Mouse (Mus musculus) spleen, adult 2 months (tissue): ENCODE measurements at regions not wholly inside any gene's neighbourhood (a gene's known extent, or its start where the extent isn't known, plus 50 kb on each side); places are given as distances from the start of the nearest gene placed in this dataset.

Source experiments
- DNase-seq, 2 experiments: peaks; one replicate each; pipeline versions ENCODE4 v3.0.0 to v3.0.0-alpha.2; 2012 to 2021; ENCODE audit warnings: low spot score in 2 of 2, low read depth in 1 of 2
- H3K27ac ChIP-seq: fragments of 200-500 bp; 2 replicates; pipeline ENCODE4 v1.5.1; 2012; ENCODE audit warnings: low read length, inconsistent platforms; ENCODE audit not compliant: insufficient read depth
- H3K27me3 ChIP-seq: fragments of 200-500 bp; 2 replicates; pipeline ENCODE4 v1.6.1; 2012; ENCODE audit warnings: mild to moderate bottlenecking, moderate library complexity, low read length, inconsistent platforms; ENCODE audit not compliant: control insufficient read depth, insufficient read depth
- H3K36me3 ChIP-seq: fragments of 200-500 bp; 2 replicates; pipeline ENCODE4 v1.6.1; 2012; ENCODE audit warnings: mild to moderate bottlenecking, low read length, inconsistent platforms; ENCODE audit not compliant: control insufficient read depth, insufficient read depth
- H3K4me1 ChIP-seq: fragments of 200-500 bp; 2 replicates; pipeline ENCODE4 v1.6.1; 2011; ENCODE audit warnings: inconsistent platforms; ENCODE audit not compliant: control insufficient read depth, insufficient read depth, insufficient read length
- H3K4me3 ChIP-seq: fragments of 200-500 bp; 2 replicates; pipeline ENCODE4 v1.5.1; 2011; ENCODE audit warnings: mild to moderate bottlenecking, inconsistent platforms; ENCODE audit not compliant: insufficient read depth, insufficient read length; ENCODE audit errors: extremely low read depth
- CTCF ChIP-seq: fragments of 200-500 bp; IDR thresholded peaks from 2 replicates; pipeline ENCODE4 v1.5.1; 2011; ENCODE audit warnings: mild to moderate bottlenecking, inconsistent platforms; ENCODE audit not compliant: insufficient read depth, insufficient read length, insufficient replicate concordance; ENCODE audit errors: extremely low read depth
- POLR2A ChIP-seq: fragments of 200-500 bp; IDR thresholded peaks from 2 replicates; pipeline ENCODE4 v1.6.1; 2011; ENCODE audit warnings: low read depth, low read length, inconsistent platforms
- WGBS: fragments of 180-500 bp; shearing (Covaris S2); methylation state at CpG from one replicate; pipeline ENCODE4 v1.1.7; 2018; 5-methylcytosine and 5-hydroxymethylcytosine counted together

DNA sequence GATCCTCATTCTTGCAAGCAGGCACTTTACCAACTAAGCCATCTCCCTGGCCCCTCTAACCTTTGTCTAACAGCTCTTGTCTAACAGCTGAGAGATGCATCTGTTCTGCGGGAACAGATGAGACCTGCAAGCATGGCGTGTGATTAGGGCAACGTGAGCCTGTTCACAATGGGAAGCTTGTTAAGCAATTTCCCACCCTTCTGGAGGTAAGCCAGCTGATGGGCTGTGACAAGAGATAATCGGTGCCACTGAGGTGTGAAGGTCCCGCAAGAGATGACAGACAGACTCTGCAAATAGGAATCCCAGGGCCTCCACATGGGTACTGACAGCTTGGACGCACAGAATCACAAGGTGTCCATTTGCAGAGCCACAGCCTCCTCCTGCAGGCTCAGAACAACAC, 219.3 kb downstream of the Actr3 start:
- Histone ChIP-seq H3K27me3 (no peaks in the 10 kb centered on the region), H3K4me1 (no peaks in the 10 kb centered on the region), H3K4me3 (no peak overlapping the region), H3K27ac (no peak overlapping the region), H3K36me3 (no peaks in the 10 kb centered on the region)
- TF ChIP-seq CTCF (no peak), POLR2A (no peak)
- DNase-seq = no peak
- WGBS = 79% methylated on average over 6 of the region's 6 CpGs

GRCm38 (mm10) chr1:125187091-125187490, 248.4 kb downstream of the Actr3 start:
- no peak for TF ChIP-seq CTCF
- no peak for TF ChIP-seq POLR2A
- 78% methylated on average over 1 of the region's 1 CpGs for WGBS
- Histone ChIP-seq H3K27me3 (no peaks in the 10 kb centered on the region), H3K4me1 (no peaks in the 10 kb centered on the region), H3K4me3 (no peak overlapping the region), H3K36me3 (no peaks in the 10 kb centered on the region), H3K27ac (no peak overlapping the region)
- DNase-seq = no peak

GRCm38 (mm10) chr1:125176124-125176937, 259.2 kb downstream of the Actr3 start:
- no peak overlapping the region for H3K27ac ChIP-seq
- DNase-seq = no peak
- no peak overlapping the region for H3K4me3 ChIP-seq
- H3K4me1 ChIP-seq = no peaks in the 10 kb centered on the region
- no peaks in the 10 kb centered on the region for H3K36me3 ChIP-seq
- TF ChIP-seq POLR2A = no peak
- TF ChIP-seq CTCF = no peak
- WGBS = 73% methylated on average over 15 of the region's 15 CpGs
- no peaks in the 10 kb centered on the region for H3K27me3 ChIP-seq

DNA sequence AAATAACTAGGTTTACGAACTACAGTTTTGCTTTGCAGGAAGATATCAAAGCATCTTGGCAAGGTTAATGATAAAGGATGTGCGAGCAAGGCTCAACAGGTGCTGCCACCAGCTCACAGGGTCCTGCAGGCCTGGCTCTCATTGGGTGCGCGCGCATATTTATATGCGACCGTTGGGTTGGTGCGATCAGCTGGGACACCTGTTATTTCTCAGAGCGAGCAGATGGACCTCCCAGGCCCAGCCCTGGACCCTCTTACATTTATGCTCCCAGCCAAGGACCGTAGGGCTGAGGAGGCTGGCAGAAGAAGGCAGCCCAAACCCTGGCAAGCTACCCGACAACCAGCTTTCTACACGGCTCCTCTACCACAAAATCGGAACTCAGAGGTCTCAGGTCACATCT, 260.8 kb downstream of the Actr3 start:
- Histone ChIP-seq H3K27ac (no peak overlapping the region), H3K4me1 (no peaks in the 10 kb centered on the region), H3K27me3 (no peaks in the 10 kb centered on the region), H3K4me3 (no peak overlapping the region), H3K36me3 (no peaks in the 10 kb centered on the region)
- TF ChIP-seq POLR2A (no peak), CTCF (no peak)
- DNase-seq = no peak
- 91% methylated on average over 13 of the region's 13 CpGs for WGBS

DNA sequence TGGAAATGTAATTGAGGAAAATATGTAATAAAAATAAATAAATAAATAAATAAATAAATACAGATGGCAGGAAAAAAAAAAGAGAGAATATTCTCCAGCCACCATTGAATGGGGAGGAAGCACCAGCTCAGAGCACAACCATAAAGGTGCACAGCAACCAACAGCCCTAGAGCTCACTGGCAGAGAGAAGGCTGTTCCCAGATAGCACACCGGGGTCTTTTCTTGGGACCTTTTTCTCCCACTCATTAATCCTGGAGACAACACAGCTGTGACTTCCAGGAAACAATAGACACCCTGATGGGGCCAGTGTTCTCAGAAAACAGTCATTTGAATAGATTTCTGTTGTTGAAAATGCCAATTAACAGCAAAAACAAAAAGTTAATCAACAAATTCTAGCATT, 263.1 kb downstream of the Actr3 start:
- no peak overlapping the region for H3K4me3 ChIP-seq
- no peak for DNase-seq
- no peak overlapping the region for H3K27ac ChIP-seq
- H3K36me3 ChIP-seq = no peaks in the 10 kb centered on the region
- H3K4me1 ChIP-seq = no peaks in the 10 kb centered on the region
- 76% methylated on average over 1 of the region's 1 CpGs for WGBS
- H3K27me3 ChIP-seq = no peaks in the 10 kb centered on the region
- TF ChIP-seq CTCF (no peak), POLR2A (no peak)

GRCm38 (mm10) chr1:125165226-125165625, 270.3 kb downstream of the Actr3 start:
- H3K27ac ChIP-seq = no peak overlapping the region
- H3K27me3 ChIP-seq = no peaks in the 10 kb centered on the region
- WGBS = 87% methylated on average over 1 of the region's 1 CpGs
- DNase-seq = no peak
- H3K36me3 ChIP-seq = no peaks in the 10 kb centered on the region
- no peak overlapping the region for H3K4me3 ChIP-seq
- H3K4me1 ChIP-seq = no peaks in the 10 kb centered on the region
- TF ChIP-seq POLR2A (no peak), CTCF (no peak)

DNA sequence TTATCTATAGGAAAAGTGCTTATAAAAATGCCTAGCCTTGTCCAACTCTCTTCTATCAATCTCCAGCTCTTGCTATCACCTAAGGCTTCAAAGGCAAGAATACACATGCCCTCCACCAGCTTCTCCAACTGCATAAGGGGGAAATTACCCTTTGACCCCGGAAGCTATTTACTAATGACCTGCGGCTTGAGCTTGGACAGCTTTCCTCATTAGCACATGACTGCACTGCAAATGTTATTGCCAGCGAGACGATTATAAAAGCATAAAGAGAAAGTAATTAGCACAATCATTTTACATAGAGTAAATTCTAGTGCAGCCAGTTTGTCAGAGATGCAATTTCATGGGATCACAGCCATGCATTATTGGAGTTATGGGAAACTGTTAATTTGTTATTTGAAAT, 277.0 kb downstream of the Actr3 start:
- TF ChIP-seq CTCF (no peak), POLR2A (no peak)
- DNase-seq = no peak
- H3K27me3 ChIP-seq = no peaks in the 10 kb centered on the region
- no peaks in the 10 kb centered on the region for H3K4me1 ChIP-seq
- no peak overlapping the region for H3K27ac ChIP-seq
- no peaks in the 10 kb centered on the region for H3K36me3 ChIP-seq
- 91% methylated on average over 4 of the region's 4 CpGs for WGBS
- H3K4me3 ChIP-seq = no peak overlapping the region
